Mouse (Mus musculus): ENCODE measurements around the gene Ppwd1. TPM values are rescaled to one million over a fixed set of nuclear protein-coding genes. Genes with fewer than 3 reads are reported as not detected.
"Not testable (repeated sequence)": the region's sequence is repeated elsewhere in the genome, so short reads cannot be mapped to it uniquely, and the experiment has no call there.

Ppwd1 gene
- polyA plus RNA-seq (2015; fragmentation: Nextera tagmentation; extraction: Ambion mirVana) = 14.7 TPM in 2 replicates

DNA sequence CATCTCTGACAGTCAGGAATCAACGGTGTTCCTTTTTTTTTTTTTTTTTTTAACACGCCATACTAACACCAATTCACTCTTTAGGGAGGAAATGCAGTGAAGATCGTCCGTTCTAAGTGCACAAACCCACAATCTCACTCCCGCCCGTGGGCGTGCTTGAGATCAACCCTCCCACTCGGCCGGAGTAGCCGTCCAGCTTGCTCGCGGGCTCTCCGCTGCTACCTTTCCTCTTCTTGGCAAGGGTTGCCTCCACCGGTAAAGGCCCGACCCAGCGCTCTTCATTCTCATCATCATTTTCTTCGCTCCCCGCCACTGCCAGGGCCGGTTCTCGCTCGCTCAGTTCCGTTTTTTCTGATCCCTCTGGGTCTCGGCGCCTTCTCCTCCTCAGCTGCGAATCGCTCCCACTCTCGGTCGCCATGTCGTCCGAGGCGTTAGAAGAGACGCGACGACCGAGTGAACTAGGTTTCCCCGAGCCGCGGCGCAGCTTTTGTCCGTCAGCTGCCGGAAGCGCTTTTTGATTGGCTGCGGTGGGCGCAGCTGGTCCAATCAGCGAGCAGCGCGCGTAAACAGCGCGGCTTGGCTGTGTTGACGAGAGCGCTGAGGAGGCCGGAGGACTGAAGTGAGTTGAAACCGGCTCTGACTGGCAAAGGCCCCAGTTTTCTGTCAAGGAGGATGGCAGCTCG lies at the start of gene Ppwd1, which contains the start of gene Cenpk:
Gene Ppwd1 (minus strand): TSS at position 460 of the 683 bp plus-strand sequence.
Gene Cenpk (plus strand): TSS at position 228 of the 683 bp plus-strand sequence.
- ATAC-seq (ENCODE audit: insufficient number of reproducible peaks, low FRiP score, low TSS enrichment, low read depth) = peak; percentile 99
- H3K4me3 ChIP-seq (replicated peaks) = peak within 1 kb of the TSS; percentile 82
- 0 out of 2 replicates have a peak, but pooled peaks cover 3% of the 10 kb centered on the region for H3K36me3 ChIP-seq
- H3K27me3 ChIP-seq = no peaks in the 10 kb centered on the region
- peak within 1 kb of the TSS; percentile 71 for H3K4me2 ChIP-seq (replicated peaks)
- peak within 1 kb of the TSS; percentile 90 for H3K9ac ChIP-seq
- H3K4me1 ChIP-seq = peaks cover 9% of the 10 kb centered on the region; the same call in 1 of the 2 replicates
- H3K9me3 ChIP-seq (replicated peaks) = no peaks in the 10 kb centered on the region
- peak within 1 kb of the TSS; percentile 94 for H3K27ac ChIP-seq (replicated peaks)
- WGBS = under 1% methylated on average over 55 of the region's 55 CpGs

- Histone ChIP-seq H3K4me1 (no peaks in the 10 kb centered on the region), H3K36me3 (no peaks in the 10 kb centered on the region), H3K4me3 (replicated peaks) (no peak overlapping the region), H3K27ac (replicated peaks) (no peak overlapping the region), H3K4me2 (replicated peaks) (no peak overlapping the region), H3K9me3 (replicated peaks) (no peaks in the 10 kb centered on the region), H3K9ac (no peak overlapping the region), H3K27me3 (no peaks in the 10 kb centered on the region)
- WGBS = 87% methylated on average over 3 of the region's 3 CpGs
- no peak for ATAC-seq (ENCODE audit: insufficient number of reproducible peaks, low FRiP score, low TSS enrichment, low read depth)
These were observed 30.4 kb upstream of the Ppwd1 start for GRCm38 (mm10) chr13:104258997-104259396.

DNA sequence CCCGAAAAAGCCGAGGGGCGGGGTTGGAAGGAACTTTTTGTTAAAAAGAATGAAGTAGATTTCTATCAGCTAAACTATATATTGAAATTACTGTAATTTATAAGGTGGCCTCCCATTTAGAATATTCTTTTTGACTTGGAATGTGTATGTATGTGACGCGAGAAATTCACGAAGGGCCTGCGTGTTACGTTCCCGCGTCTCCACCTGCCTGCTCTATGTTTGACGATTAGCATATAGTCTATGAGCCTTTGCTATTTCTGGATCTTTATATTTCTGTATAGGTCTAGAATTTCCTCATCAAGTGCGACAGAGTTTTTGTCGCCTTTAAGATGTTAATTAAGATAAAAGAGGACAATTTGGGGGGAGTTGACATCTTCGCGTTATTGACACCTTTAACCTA lies 538 bp upstream of the Ppwd1 start:
- no peak for ATAC-seq (ENCODE audit: insufficient number of reproducible peaks, low FRiP score, low TSS enrichment, low read depth)
- H3K36me3 ChIP-seq = 0 out of 2 replicates have a peak, but pooled peaks cover 3% of the 10 kb centered on the region
- peak overlapping the region; percentile 94 for H3K27ac ChIP-seq (replicated peaks)
- H3K9ac ChIP-seq = peak overlapping the region; percentile 66
- H3K4me1 ChIP-seq = peaks cover 9% of the 10 kb centered on the region; the same call in 1 of the 2 replicates
- H3K4me2 ChIP-seq (replicated peaks) = peak overlapping the region; percentile 71
- no peaks in the 10 kb centered on the region for H3K27me3 ChIP-seq
- 5% methylated on average over 15 of the region's 15 CpGs for WGBS
- peak overlapping the region; percentile 82 for H3K4me3 ChIP-seq (replicated peaks)
- no peaks in the 10 kb centered on the region for H3K9me3 ChIP-seq (replicated peaks)

DNA sequence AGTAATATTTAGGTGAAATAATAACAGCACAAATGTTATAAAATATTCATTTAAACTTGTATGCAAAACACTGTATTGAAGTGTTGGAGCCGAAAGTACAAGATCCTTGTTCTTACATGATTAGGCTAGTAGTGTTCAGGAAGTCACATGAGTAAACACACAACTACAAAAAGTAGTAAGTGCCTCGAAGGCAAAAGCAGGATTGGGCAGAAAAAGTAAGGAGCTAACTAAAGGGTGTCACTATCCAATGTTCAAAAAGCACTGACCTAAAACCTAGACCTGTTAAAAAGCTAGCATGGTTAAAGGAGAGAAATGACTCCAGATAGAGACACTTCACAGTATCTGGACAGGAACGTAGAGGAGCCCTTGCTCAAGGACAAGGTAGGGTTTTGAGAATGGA lies 1.2 kb downstream of the Ppwd1 start:
- Histone ChIP-seq H3K27me3 (no peaks in the 10 kb centered on the region), H3K4me3 (replicated peaks) (peak overlapping the region; percentile 82), H3K9me3 (replicated peaks) (no peaks in the 10 kb centered on the region), H3K4me2 (replicated peaks) (peak overlapping the region; percentile 59), H3K9ac (no peak overlapping the region), H3K4me1 (peaks cover 9% of the 10 kb centered on the region; the same call in 1 of the 2 replicates), H3K36me3 (0 out of 2 replicates have a peak, but pooled peaks cover 3% of the 10 kb centered on the region), H3K27ac (replicated peaks) (no peak overlapping the region)
- WGBS = 53% methylated on average over 3 of the region's 3 CpGs
- no peak for ATAC-seq (ENCODE audit: insufficient number of reproducible peaks, low FRiP score, low TSS enrichment, low read depth)

- ATAC-seq (ENCODE audit: insufficient number of reproducible peaks, low FRiP score, low TSS enrichment, low read depth) = no peak
- H3K27ac ChIP-seq (replicated peaks) = no peak overlapping the region
- WGBS = 59% methylated on average over 1 of the region's 1 CpGs
- no peak overlapping the region for H3K4me3 ChIP-seq (replicated peaks)
- no peaks in the 10 kb centered on the region for H3K9me3 ChIP-seq (replicated peaks)
- H3K4me1 ChIP-seq = no peaks in the 10 kb centered on the region
- peaks cover 16% of the 10 kb centered on the region for H3K36me3 ChIP-seq
- no peak overlapping the region for H3K9ac ChIP-seq
- no peaks in the 10 kb centered on the region for H3K27me3 ChIP-seq
- H3K4me2 ChIP-seq (replicated peaks) = no peak overlapping the region
These were observed 24.3 kb downstream of the Ppwd1 start for GRCm38 (mm10) chr13:104204313-104204712.

DNA sequence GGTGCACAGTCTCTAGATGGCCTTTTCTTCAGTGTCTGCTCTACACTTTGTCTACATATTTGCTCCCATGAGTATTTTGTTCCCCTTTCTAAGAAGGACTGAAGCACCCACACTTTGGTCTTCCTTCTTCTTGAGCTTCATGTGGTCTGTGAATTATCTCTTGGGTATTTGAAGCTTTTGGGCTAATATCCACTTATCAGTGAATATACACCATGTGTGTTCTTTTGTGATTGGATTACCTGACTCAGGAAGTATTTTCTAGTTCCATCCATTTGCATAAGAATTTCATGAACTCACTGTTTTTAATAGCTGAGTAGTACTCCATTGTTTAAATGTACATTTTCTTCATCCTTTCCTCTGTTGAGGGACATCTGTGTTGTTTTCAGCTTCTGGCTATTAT lies 32.8 kb downstream of the Ppwd1 start:
- H3K27ac ChIP-seq (replicated peaks); H3K9me3 ChIP-seq (replicated peaks); H3K27me3 ChIP-seq; H3K9ac ChIP-seq; H3K4me1 ChIP-seq; H3K4me3 ChIP-seq (replicated peaks); ATAC-seq (ENCODE audit: insufficient number of reproducible peaks, low FRiP score, low TSS enrichment, low read depth); H3K4me2 ChIP-seq (replicated peaks): not testable (repeated sequence)
- peaks cover 34% of the 10 kb centered on the region for H3K36me3 ChIP-seq

DNA sequence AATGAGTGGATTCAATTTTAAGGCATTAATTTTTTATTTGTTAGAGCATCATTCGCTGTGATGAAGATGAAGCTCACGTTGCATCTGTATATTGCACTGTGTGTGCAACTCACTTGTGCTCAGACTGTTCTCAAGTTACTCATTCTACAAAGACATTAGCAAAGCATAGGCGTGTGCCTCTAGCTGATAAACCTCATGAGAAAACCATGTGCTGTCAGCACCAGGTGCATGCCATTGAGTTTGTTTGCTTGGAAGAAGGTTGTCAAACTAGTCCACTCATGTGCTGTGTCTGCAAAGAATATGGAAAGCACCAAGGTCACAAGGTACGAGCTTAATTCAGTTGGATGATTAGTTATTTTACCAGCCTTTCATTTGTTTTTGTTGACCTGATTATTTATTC lies 41.3 kb downstream of the Ppwd1 start:
- Histone ChIP-seq H3K4me3 (replicated peaks) (no peak overlapping the region), H3K27me3 (no peaks in the 10 kb centered on the region), H3K27ac (replicated peaks) (no peak overlapping the region), H3K4me2 (replicated peaks) (no peak overlapping the region), H3K36me3 (peaks cover 35% of the 10 kb centered on the region; the same call in 1 of the 2 replicates), H3K4me1 (no peaks in the 10 kb centered on the region), H3K9ac (no peak overlapping the region), H3K9me3 (replicated peaks) (no peaks in the 10 kb centered on the region)
- ATAC-seq (ENCODE audit: insufficient number of reproducible peaks, low FRiP score, low TSS enrichment, low read depth) = no peak
- 84% methylated on average over 4 of the region's 4 CpGs for WGBS

GRCm38 (mm10) chr13:104179176-104179888 lies 49.3 kb downstream of the Ppwd1 start:
- H3K4me3 ChIP-seq (replicated peaks) = peak overlapping the region; percentile 98
- WGBS = 15% methylated on average over 13 of the region's 13 CpGs
- 0 out of 2 replicates have a peak, but pooled peaks cover 6% of the 10 kb centered on the region for H3K36me3 ChIP-seq
- peak overlapping the region; percentile 53 for H3K4me2 ChIP-seq (replicated peaks)
- no peaks in the 10 kb centered on the region for H3K9me3 ChIP-seq (replicated peaks)
- peak overlapping the region; percentile 85 for H3K9ac ChIP-seq
- no peak for ATAC-seq (ENCODE audit: insufficient number of reproducible peaks, low FRiP score, low TSS enrichment, low read depth)
- peak overlapping the region; percentile 86 for H3K27ac ChIP-seq (replicated peaks)
- peaks cover 7% of the 10 kb centered on the region; the same call in 1 of the 2 replicates for H3K4me1 ChIP-seq
- H3K27me3 ChIP-seq = no peaks in the 10 kb centered on the region

- Histone ChIP-seq H3K9ac (peak within 1 kb of the TSS; percentile 85), H3K4me3 (replicated peaks) (peak within 1 kb of the TSS; percentile 98), H3K9me3 (replicated peaks) (no peaks in the 10 kb centered on the region), H3K27me3 (no peaks in the 10 kb centered on the region), H3K4me2 (replicated peaks) (peak within 1 kb of the TSS; percentile 53), H3K4me1 (peaks cover 7% of the 10 kb centered on the region; the same call in 1 of the 2 replicates), H3K27ac (replicated peaks) (peak within 1 kb of the TSS; percentile 86), H3K36me3 (0 out of 2 replicates have a peak, but pooled peaks cover 2% of the 10 kb centered on the region)
- peak; percentile 99 for ATAC-seq (ENCODE audit: insufficient number of reproducible peaks, low FRiP score, low TSS enrichment, low read depth)
- whole genome bisulfite sequencing = under 1% methylated on average over 38 of the region's 38 CpGs
These were observed 50.0 kb downstream of the Ppwd1 start, which contains the start of gene Trim23 for GRCm38 (mm10) chr13:104178650-104179121. Trim23 (plus strand) TSS chr13:104178797.

GRCm38 (mm10) chr13:104177796-104178649 lies 50.6 kb downstream of the Ppwd1 start, which contains the start of gene Trappc13:
Trappc13 (minus strand) TSS chr13:104178469.
- Histone ChIP-seq H3K4me1 (peaks cover 7% of the 10 kb centered on the region; the same call in 1 of the 2 replicates), H3K36me3 (no peaks in the 10 kb centered on the region), H3K4me3 (replicated peaks) (peak within 1 kb of the TSS; percentile 98), H3K9me3 (replicated peaks) (no peaks in the 10 kb centered on the region), H3K27me3 (no peaks in the 10 kb centered on the region), H3K9ac (peak within 1 kb of the TSS; percentile 85), H3K4me2 (replicated peaks) (peak within 1 kb of the TSS; percentile 53), H3K27ac (replicated peaks) (peak within 1 kb of the TSS; percentile 86)
- WGBS = under 1% methylated on average over 32 of the region's 32 CpGs
- ATAC-seq (ENCODE audit: insufficient number of reproducible peaks, low FRiP score, low TSS enrichment, low read depth) = peak; percentile 84
